Mouse (Mus musculus) CH12.LX (cell line): ENCODE results near the gene Ext2. TPM values are rescaled to one million over a fixed set of nuclear protein-coding genes. Genes with fewer than 3 reads are reported as not detected.
A peak's percentile ranks its signal among the peaks of the same experiment; 100 is the strongest.

Experiments
- DNase-seq: peaks from one replicate; pipeline ENCODE4 v3.0.0-alpha.2; 2013; ENCODE audit errors: extremely low read depth
- H3K27ac ChIP-seq: 2 replicates; pipeline ENCODE4 v1.5.1; 2012; ENCODE audit warnings: low read depth, mild to moderate bottlenecking, control low read depth, moderate library complexity; ENCODE audit not compliant: insufficient read depth
- H3K27me3 ChIP-seq: replicated peaks from 2 replicates; pipeline ENCODE3; 2012; ENCODE audit warnings: inconsistent platforms
- H3K36me3 ChIP-seq, 2 experiments: replicated peaks in 1 of 2; 2 replicates each; pipeline versions ENCODE3 to v1.6.1; 2012; ENCODE audit warnings: inconsistent platforms in 1 of 2, low read length in 1 of 2, mild to moderate bottlenecking in 1 of 2, mixed read lengths in 1 of 2, moderate library complexity in 1 of 2; ENCODE audit not compliant: control insufficient read depth in 1 of 2, insufficient read depth in 1 of 2
- H3K4me1 ChIP-seq, 2 experiments: 2 replicates each; pipeline ENCODE4 v1.6.1; 2012; ENCODE audit warnings: inconsistent platforms in 1 of 2, moderate library complexity in 1 of 2; ENCODE audit not compliant: insufficient read depth in 2 of 2, control insufficient read depth in 1 of 2
- H3K4me2 ChIP-seq: 2 replicates; pipeline ENCODE4 v1.6.1; 2012; ENCODE audit warnings: low read depth, mild to moderate bottlenecking, control low read depth; ENCODE audit not compliant: poor library complexity, insufficient read depth, severe bottlenecking
- H3K4me3 ChIP-seq, 3 experiments: fragments of 150-350 bp in 1 of 3; sonication (generic) in 1 of 3; replicated peaks in 1 of 3; 2 replicates each; pipeline versions ENCODE3 to v1.5.1; 2011 to 2012; ENCODE audit warnings: low read depth in 2 of 3, low read length in 2 of 3, mild to moderate bottlenecking in 2 of 3, moderate library complexity in 2 of 3, control low read depth in 1 of 3, improper control_type of control experiment in 1 of 3, inconsistent platforms in 1 of 3, mixed read lengths in 1 of 3; ENCODE audit not compliant: poor library complexity in 1 of 3
- H3K79me2 ChIP-seq: replicated peaks from 2 replicates; pipeline ENCODE4 v1.6.1; 2012; ENCODE audit warnings: mild to moderate bottlenecking, moderate library complexity; ENCODE audit not compliant: control insufficient read depth, poor library complexity, insufficient read depth, severe bottlenecking; ENCODE audit errors: extremely low read depth
- H3K9ac ChIP-seq: 2 replicates; pipeline ENCODE4 v1.6.1; 2012; ENCODE audit warnings: low read depth, mild to moderate bottlenecking, control low read depth, moderate library complexity; ENCODE audit not compliant: insufficient read depth
- H3K9me3 ChIP-seq: replicated peaks from 2 replicates; pipeline ENCODE3; 2012; ENCODE audit warnings: low read length, inconsistent platforms, mixed read lengths
- CHD2 ChIP-seq: IDR thresholded peaks from 2 replicates; pipeline ENCODE4 v1.6.1; 2011; ENCODE audit warnings: low read length, improper control_type of control experiment
- EP300 ChIP-seq: IDR thresholded peaks from 2 replicates; pipeline ENCODE4 v1.6.1; 2011; ENCODE audit warnings: low read length, improper control_type of control experiment
- ETS1 ChIP-seq: conservative IDR thresholded peaks from 2 replicates; pipeline ENCODE4 v1.6.1; 2012; ENCODE audit warnings: low read depth, mild to moderate bottlenecking, inconsistent platforms, low read length, improper control_type of control experiment, moderate library complexity
- IRF4 ChIP-seq: IDR thresholded peaks from 2 replicates; pipeline ENCODE4 v1.6.1; 2014; ENCODE audit warnings: low read depth, mild to moderate bottlenecking, inconsistent platforms, low read length, improper control_type of control experiment
- JUN ChIP-seq: IDR thresholded peaks from 2 replicates; pipeline ENCODE4 v1.6.1; 2011; ENCODE audit warnings: low read depth, mild to moderate bottlenecking, low read length, improper control_type of control experiment, moderate library complexity; ENCODE audit not compliant: insufficient read depth
- JUND ChIP-seq: conservative IDR thresholded peaks from 2 replicates; pipeline ENCODE4 v1.6.1; 2011; ENCODE audit warnings: low read depth, low read length, improper control_type of control experiment
- KAT2A ChIP-seq: IDR thresholded peaks from 2 replicates; pipeline ENCODE4 v1.6.1; 2012; ENCODE audit warnings: low read length, improper control_type of control experiment, inconsistent platforms; ENCODE audit not compliant: insufficient replicate concordance
- MAFK ChIP-seq: IDR thresholded peaks from 2 replicates; pipeline ENCODE4 v1.6.1; 2011; ENCODE audit warnings: low read length, improper control_type of control experiment; ENCODE audit not compliant: insufficient replicate concordance
- MAX ChIP-seq: IDR thresholded peaks from 2 replicates; pipeline ENCODE4 v1.6.1; 2011; ENCODE audit warnings: low read length, improper control_type of control experiment
- MAZ ChIP-seq: IDR thresholded peaks from 2 replicates; pipeline ENCODE4 v1.6.1; 2012; ENCODE audit warnings: low read depth, mild to moderate bottlenecking, inconsistent platforms, low read length, improper control_type of control experiment, moderate library complexity
- MEF2A ChIP-seq: IDR thresholded peaks from 2 replicates; pipeline ENCODE4 v1.6.1; 2014; ENCODE audit warnings: low read depth, mild to moderate bottlenecking, inconsistent platforms, low read length, improper control_type of control experiment, borderline replicate concordance
- MYC ChIP-seq: IDR thresholded peaks from 2 replicates; pipeline ENCODE4 v1.6.1; 2011; ENCODE audit warnings: low read depth, mild to moderate bottlenecking, improper control_type of control experiment, low read length
- NELFE ChIP-seq: IDR thresholded peaks from 2 replicates; pipeline ENCODE4 v1.6.1; 2011; ENCODE audit warnings: low read depth, low read length, improper control_type of control experiment
- NRF1 ChIP-seq: IDR thresholded peaks from 2 replicates; pipeline ENCODE4 v1.6.1; 2014; ENCODE audit warnings: low read depth, mild to moderate bottlenecking, inconsistent platforms, low read length, improper control_type of control experiment, moderate library complexity
- PAX5 ChIP-seq: IDR thresholded peaks from 2 replicates; pipeline ENCODE4 v1.6.1; 2012; ENCODE audit warnings: low read length, inconsistent platforms, mixed read lengths
- POLR2A ChIP-seq: IDR thresholded peaks from 2 replicates; pipeline ENCODE4 v1.6.1; 2011; ENCODE audit warnings: low read depth, mild to moderate bottlenecking, improper control_type of control experiment, low read length
- POLR2AphosphoS2 ChIP-seq: IDR thresholded peaks from 2 replicates; pipeline ENCODE4 v1.6.1; 2011; ENCODE audit warnings: low read depth, low read length, improper control_type of control experiment
- USF1 ChIP-seq: IDR thresholded peaks from 2 replicates; pipeline ENCODE4 v1.6.1; 2014; ENCODE audit warnings: low read depth, mild to moderate bottlenecking, inconsistent platforms, low read length, improper control_type of control experiment
- USF2 ChIP-seq: conservative IDR thresholded peaks from 2 replicates; pipeline ENCODE4 v1.6.1; 2011; ENCODE audit warnings: low read depth, low read length, improper control_type of control experiment
- ZKSCAN1 ChIP-seq: IDR thresholded peaks from 2 replicates; pipeline ENCODE4 v1.6.1; 2012; ENCODE audit warnings: low read depth, inconsistent platforms, low read length, improper control_type of control experiment, borderline replicate concordance
- ZNF384 ChIP-seq: IDR thresholded peaks from 2 replicates; pipeline ENCODE4 v1.6.1; 2012; ENCODE audit warnings: low read depth, low read length, improper control_type of control experiment, inconsistent platforms
- dilution Hi-C: fragments of 300-500 bp; cut with MboI; formaldehyde crosslinking; loops from 2 replicates; pipeline ENCODE4 v1.14.3; 2020; ENCODE audit warnings: low sequenced_read_pairs; ENCODE audit not compliant: extremely low pct_unique_long_range_greater_than_20kb, extremely low pct_ligation_motif_present
- in situ Hi-C: fragments of 300-500 bp; cut with MboI; formaldehyde crosslinking; loops from 3 replicates; pipeline ENCODE4 v1.14.3; 2019; ENCODE audit warnings: low sequenced_read_pairs, low pct_ligation_motif_present, low pct_unique_long_range_greater_than_20kb, mixed read lengths
- polyA plus RNA-seq: library from polyadenylated mRNA; unstranded; fragments of >175 nt; gene quantifications from 2 replicates; pipeline ENCODE4 v1.2.1, GENCODE M21; 2012; ENCODE audit warnings: low read depth; ENCODE audit not compliant: insufficient read length
- total RNA-seq, 2 experiments: library from RNA; depleted of rRNA; stranded (reverse); fragments of 300-350 nt in 1 of 2; fragments of >200 nt in 1 of 2; gene quantifications; 2 replicates each; pipeline ENCODE4 v1.2.3; 2012 to 2014

The Ext2 gene
- total and polyA plus RNA-seq, 3 experiments: 20.2 to 33.1 (median 26.9) TPM

- peak overlapping the region; percentile 30; the same call in 1 of the 2 replicates for H3K4me2 ChIP-seq
- H3K27ac ChIP-seq: no peak overlapping the region
- no peaks in the 10 kb centered on the region for H3K9me3 ChIP-seq
- in situ Hi-C loops: loop anchor here (10.0 kb wide), 1 partner anchor 328 kb away; no protein-coding TSS in a partner anchor
- H3K79me2 ChIP-seq: no peaks in the 10 kb centered on the region
- H3K27me3 ChIP-seq: no peaks in the 10 kb centered on the region
- dilution Hi-C loops: no loop called here
- H3K9ac ChIP-seq: no peak overlapping the region
- peaks cover 30 to 62% of the 10 kb centered on the region in 2 experiments for H3K36me3 ChIP-seq
- DNase-seq: peak; percentile 65
- no peak for TF ChIP-seq USF2
- peak; percentile 83; the same call in 1 of the 2 replicates for TF ChIP-seq MEF2A
- TF ChIP-seq JUN: peak; percentile 43; the same call in 1 of the 2 replicates
- TF ChIP-seq POLR2AphosphoS2: no peak
- TF ChIP-seq POLR2A: no peak
- no peak for TF ChIP-seq NRF1
- no peak for TF ChIP-seq NELFE
- TF ChIP-seq EP300: peak; percentile 81
- TF ChIP-seq JUND: peak; percentile 78
- TF ChIP-seq MAX: no peak
- peak; percentile 78 for TF ChIP-seq ZNF384
- peaks cover 25 to 77% of the 10 kb centered on the region in 2 experiments for H3K4me1 ChIP-seq
- H3K4me3 ChIP-seq: no peak overlapping the region
Measured at GRCm38 (mm10) chr2:93802947-93803346, 19.4 kb downstream of the Ext2 start.

GRCm38 (mm10) chr2:93801097-93801496 lies 21.3 kb downstream of the Ext2 start:
- TF ChIP-seq ETS1 (peak; percentile 61; the same call in 1 of the 2 replicates), PAX5 (no peak), EP300 (peak; percentile 54; the same call in 1 of the 2 replicates), KAT2A (0 out of 2 replicates have a peak, but pooled peaks have one; percentile 33), MEF2A (peak; percentile 94), MYC (no peak), NRF1 (no peak), POLR2AphosphoS2 (no peak), USF2 (no peak), MAFK (no peak), IRF4 (peak; percentile 52; the same call in 1 of the 2 replicates), JUN (no peak), MAZ (peak; percentile 86), CHD2 (no peak), USF1 (no peak), ZKSCAN1 (no peak), NELFE (no peak)
- H3K27me3 ChIP-seq: no peaks in the 10 kb centered on the region
- no peaks in the 10 kb centered on the region for H3K9me3 ChIP-seq
- H3K4me2 ChIP-seq: peak overlapping the region; percentile 47; the same call in 1 of the 2 replicates
- H3K27ac ChIP-seq: peak overlapping the region; percentile 18; the same call in 1 of the 2 replicates
- peaks cover 27 to 61% of the 10 kb centered on the region in 2 experiments for H3K36me3 ChIP-seq
- no peak for DNase-seq
- no peaks in the 10 kb centered on the region for H3K79me2 ChIP-seq
- peaks cover 23 to 62% of the 10 kb centered on the region in 2 experiments for H3K4me1 ChIP-seq
- dilution Hi-C loops: no loop called here
- H3K4me3 ChIP-seq: no peak overlapping the region
- H3K9ac ChIP-seq: no peak overlapping the region
- in situ Hi-C loops: loop anchor here (10.0 kb wide), 1 partner anchor 326 kb away; no protein-coding TSS in a partner anchor
